Mouse (Mus musculus) kidney, adult 8-10 months (tissue): ENCODE results near the gene Ttll3.

Source experiments
- DNase-seq, 2 experiments: peaks; one replicate each; pipeline ENCODE4 v3.0.0; 2022

The Ttll3 gene

DNA sequence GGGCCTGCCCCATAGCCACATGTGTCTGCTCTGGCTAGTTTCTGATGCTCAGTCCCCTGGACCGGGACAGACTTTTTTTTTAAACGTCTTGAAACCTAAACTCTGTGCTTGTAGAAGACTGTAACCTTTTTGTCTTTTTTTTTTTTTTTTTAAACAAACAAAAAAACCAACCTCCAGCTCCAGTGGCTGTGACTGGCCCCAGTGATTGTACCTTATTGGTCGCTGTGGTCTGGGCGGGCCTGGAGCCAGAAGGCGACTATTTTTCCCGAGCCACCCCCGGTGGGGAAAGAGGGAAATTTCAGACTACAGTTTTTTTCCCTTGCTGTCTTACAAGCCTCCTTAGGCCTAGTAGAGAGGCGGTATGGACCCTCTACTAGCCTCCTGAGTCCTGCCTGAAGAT, at the start of gene Ttll3:
Gene Ttll3, plus strand, starts transcription at position 301 of the 400 bp plus-strand sequence.
- no peak for DNase-seq

- no peak for DNase-seq
Measured at GRCm38 (mm10) chr6:113341574-113341973, 47.5 kb upstream of the Ttll3 start.

DNA sequence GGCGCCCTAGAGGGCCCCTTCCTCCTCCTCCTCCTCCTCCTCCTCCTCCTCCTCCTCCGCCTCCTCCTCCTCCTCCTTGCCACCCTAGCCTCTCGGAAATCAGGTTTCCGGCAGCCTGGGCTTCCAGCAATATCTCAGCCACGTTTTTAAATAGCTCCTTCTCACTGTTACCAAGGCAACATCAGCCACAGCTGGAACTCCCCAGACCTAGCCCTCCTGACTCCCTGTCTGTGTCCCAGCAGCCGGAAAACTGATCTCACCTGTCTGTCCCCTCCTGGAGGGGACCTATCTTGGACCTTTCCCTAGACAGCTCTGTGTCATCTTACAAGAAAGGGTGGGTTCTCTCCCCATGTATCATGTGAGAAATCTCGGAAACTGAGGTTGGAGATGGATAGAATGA, 46.8 kb upstream of the Ttll3 start:
- DNase-seq: no peak

DNA sequence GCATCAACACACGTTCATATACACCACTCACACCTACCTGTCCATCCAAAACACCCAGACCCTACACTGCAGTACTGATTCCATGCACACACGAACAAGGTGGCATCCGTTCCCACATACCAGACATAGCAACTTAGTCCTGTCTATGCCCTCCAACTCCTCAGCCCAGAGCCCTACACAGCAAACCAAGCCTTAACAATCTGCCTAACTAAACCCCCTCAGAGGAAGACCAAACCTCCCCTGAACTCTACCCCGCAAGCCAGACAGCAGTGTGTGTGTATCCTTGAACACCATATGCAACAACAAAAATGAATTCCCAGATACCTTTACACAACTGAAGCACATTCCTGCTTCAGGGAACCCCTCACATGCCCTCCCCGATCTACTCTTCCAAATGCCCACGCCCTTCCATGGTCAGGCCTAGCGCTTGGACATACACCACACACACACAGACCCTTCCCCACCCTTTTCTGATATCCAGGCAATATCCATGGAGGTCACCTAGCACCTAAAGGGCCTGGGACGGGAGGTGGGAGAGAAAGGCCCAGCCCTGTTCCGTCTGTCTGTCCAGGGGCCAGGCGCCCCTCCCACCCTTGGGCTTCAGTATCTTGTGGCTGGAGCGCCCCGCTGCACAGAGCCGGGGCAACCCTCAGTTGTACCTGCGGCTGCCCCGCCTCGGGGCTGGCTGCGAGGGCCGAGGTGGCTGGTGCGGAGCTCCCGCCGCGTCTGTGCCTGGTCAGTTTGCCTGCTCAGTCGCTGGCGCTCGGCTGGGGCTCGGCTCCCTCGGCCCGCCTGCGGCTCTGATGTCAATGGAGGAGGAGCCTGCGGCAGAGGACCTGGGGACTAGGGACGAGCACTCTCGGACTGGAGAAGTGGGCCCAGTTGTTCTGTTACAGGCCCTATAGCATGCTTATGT, 45.6 kb upstream of the Ttll3 start, which contains the start of gene Camk1:
Gene Camk1, minus strand, starts transcription at position 808 of the 916 bp plus-strand sequence.
- peak; percentile 72 to 83 for DNase-seq

GRCm38 (mm10) chr6:113344321-113344720, 44.7 kb upstream of the Ttll3 start:
- peak; percentile 95 for DNase-seq

GRCm38 (mm10) chr6:113346897-113347296, 42.2 kb upstream of the Ttll3 start:
- DNase-seq: no peak

DNA sequence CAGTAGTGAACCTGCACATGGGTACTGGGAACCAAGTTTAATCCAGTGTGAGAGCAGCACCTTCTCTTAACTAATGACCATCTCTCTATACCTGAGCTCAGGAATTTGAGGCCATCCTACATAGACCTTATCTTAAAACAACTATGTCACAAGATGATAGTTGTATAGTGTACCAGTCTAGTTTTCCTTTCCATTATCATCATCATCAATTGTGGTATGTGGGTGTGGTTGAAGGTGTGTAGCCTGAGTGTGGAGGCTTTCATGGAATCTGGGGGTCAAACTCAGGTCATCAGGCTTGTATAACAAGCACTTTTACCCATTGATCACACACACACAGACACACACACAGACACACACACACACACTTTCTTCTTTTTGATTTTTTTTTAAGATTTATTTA, 38.5 kb upstream of the Ttll3 start:
- no peak for DNase-seq

- DNase-seq: no peak
Measured at GRCm38 (mm10) chr6:113351161-113351560, 37.9 kb upstream of the Ttll3 start.

DNA sequence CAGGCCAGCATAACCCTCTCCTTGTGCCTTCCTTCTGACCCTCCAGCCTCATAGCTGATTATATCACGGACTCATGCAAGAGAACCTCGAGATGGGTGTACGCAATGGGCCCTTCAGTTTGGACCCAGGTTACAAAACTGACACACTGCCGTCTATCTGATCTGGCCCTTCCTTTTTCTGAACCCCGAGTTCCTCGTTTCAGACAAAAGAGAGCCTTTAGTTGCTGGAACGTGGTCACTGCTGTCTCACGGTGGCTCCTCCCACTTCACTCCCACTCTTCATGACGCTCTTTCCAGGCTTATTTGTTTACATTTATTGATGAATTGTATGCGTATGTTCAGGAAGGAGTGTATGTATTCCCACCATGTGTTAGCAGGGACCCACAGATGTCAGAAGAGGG, 37.4 kb upstream of the Ttll3 start:
- no peak for DNase-seq

GRCm38 (mm10) chr6:113352820-113353219, 36.2 kb upstream of the Ttll3 start:
- no peak for DNase-seq

GRCm38 (mm10) chr6:113353696-113354095, 35.4 kb upstream of the Ttll3 start:
- no peak for DNase-seq

DNA sequence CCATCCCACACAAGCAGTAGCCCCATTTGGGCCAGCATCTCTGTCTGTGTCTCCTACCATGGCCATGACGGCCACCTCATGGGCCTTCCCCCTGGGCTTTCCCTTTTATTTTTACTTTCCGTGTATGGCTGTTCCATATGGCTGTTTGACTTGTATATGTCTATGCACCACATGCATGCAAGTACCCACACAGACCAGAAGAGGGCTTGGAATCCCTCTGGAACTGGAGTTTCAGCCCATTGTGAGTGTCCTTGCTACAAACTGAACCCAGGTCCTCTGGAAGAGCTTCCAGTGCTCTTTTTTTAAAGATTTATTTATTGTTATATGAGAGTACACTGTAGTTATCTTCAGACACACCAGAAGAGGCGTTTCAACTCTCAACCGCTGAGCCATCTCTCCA, 27.6 kb upstream of the Ttll3 start:
- no peak for DNase-seq

DNA sequence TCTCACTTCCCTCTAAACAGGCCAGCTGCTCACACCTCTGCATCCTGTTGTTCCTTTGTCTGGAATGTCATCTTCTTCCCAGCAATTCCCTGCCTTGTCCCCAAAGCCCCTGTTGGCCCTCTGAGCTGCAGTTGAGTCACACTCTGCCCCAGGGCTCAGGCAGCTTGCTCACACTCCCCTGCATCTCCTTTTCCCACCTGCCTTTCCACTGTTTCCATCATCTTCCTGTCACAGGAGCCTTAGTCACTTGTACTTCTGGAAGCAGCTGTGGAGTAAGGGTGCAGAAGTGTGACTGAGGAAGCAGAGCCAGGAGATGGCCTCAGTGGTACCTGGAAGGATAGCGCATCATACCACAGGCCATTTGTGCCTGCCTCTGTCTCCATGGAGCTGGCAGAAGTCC, 26.8 kb upstream of the Ttll3 start:
- DNase-seq: no peak

DNA sequence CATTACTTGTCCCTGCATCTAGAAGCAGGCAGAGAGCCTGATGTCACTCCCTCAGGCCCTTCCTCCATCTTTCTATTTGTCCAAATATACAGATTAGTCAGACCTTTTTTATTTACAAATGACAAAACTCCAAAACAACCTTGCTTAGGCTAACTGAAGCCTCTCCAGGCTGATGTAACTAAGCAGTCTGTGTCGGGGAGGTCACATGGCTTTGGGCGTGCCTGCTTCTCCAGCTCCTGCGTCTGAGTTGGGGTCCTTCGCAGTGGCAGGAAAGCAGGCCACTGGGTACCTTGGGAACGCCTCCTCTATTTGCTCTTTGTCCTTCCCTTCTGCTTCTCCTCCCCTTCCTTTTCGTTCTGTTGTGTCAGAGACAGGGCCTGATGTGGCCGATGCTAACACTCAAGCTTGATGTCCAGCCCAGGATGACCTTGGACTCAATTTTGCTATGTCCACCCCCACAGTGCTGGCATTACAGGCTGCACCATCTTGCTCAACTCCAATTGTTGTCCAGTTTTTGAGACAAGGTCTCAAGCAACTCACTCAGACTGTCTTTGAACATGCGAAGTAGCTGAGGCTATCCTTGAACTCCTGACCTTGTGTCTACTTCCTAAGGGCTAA, 24.4 kb upstream of the Ttll3 start:
- no peak for DNase-seq

DNA sequence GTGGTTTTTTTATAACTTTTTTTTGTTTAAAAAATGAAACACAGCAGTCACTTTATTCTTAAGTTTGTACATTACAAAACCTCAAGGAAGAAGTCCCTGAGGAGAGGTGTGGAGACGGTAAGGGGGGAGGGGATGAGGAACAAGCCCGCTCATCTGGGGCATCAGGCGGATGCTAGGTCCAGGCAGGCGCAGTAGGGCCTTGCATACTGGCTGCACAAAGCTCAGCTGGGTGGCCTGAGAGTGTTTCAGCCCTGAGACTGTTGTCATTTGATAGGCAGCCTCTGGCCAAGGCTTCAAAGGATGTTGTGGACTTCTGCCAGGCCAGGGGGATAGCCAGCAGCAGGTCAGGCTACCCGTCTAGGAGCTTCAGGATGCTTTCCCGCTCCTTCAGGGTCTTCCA, 22.4 kb upstream of the Ttll3 start:
- DNase-seq: no peak

GRCm38 (mm10) chr6:113367574-113367973, 21.5 kb upstream of the Ttll3 start:
- no peak for DNase-seq

- DNase-seq: no peak
Measured at GRCm38 (mm10) chr6:113368124-113368523, 20.9 kb upstream of the Ttll3 start.

GRCm38 (mm10) chr6:113368577-113368976, 20.5 kb upstream of the Ttll3 start:
- DNase-seq: no peak

- no peak for DNase-seq
Measured at GRCm38 (mm10) chr6:113370194-113370929, 18.7 kb upstream of the Ttll3 start.

- DNase-seq: no peak
Measured at GRCm38 (mm10) chr6:113373491-113373890, 15.6 kb upstream of the Ttll3 start.

DNA sequence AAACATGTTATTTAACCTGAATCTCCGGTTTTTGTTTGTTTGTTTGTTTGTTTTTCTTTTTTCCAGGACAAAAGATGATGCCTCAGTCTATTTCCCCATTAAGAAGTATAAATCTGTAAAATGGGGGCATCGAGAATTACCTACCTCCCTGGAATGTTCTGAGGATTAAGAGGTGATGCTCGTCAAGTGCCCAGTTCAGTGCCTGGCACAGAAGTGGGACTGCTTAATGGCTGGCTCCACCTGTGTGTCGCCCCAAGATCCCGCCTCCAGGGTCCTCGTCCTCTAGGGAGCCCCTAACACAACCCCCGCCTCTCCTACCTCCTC, 11.9 kb upstream of the Ttll3 start:
- DNase-seq: no peak

DNA sequence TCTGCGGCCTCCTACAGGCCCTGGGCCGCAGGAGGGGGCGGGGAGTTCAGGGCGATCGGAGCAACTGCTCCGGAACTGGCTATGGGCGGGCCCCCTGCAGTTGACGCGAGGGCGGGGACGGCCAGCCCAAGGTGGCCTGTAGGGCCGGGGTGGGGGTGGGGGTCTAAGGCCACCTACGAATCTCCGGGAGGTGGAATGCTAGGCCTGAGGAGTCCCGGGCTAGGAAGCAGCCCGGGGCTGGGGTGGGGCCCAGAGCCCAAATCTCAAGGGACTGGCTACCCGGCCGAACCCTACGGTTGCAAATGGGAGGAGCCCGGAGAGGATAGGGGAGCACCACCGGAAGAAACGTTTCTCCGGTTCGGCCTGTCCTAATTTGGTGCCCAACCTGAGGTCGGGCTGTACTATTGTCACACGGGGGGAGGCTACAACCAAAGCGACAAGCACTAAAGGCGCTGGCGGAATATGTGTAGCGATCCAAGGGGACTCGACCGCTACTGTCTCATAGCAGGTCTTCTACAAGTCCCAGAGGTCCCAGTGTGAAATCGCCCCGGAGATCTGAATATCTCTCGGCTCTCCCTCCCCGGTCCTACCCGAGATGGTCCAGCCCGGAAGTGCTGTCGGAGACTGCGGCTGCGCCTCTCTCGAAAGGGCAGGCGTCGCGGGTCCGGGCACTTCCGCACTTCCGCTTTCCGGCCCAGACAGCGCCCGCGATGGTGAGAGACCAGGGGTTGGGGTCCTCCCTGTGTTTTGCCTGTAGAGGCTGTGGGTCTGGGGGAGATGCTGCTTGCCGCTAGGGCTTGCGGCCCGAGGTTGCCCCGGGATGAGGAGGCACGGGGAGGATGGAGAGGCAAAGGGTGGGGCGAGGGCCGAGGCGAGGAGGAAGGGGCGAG, 11.3 kb upstream of the Ttll3 start, which contains the start of the genes Tada3 and Arpc4:
Gene Tada3, minus strand, starts transcription at position 388 of the 890 bp plus-strand sequence.
Gene Arpc4, plus strand, starts transcription at position 620 of the 890 bp plus-strand sequence.
- DNase-seq: peak; percentile 90 to 93
